ENCODE assay signal across 8 mouse cellular contexts in genomic region chr11:59458973-59459372, GRCm38 (mm10). TPM values are rescaled to one million over a fixed set of nuclear protein-coding genes. Genes with fewer than 3 reads are reported as not detected.
A peak's percentile ranks its signal among the peaks of the same experiment; 100 is the strongest.
DNase-seq lines count a peak whose midpoint lies in the region.

No protein-coding gene starts in this region.

- DNase-seq in gastrocnemius, adult 18-20 months (ENCODE audit: low spot score): peak; percentile 20
- DNase-seq in gastrocnemius, postnatal 14 days: no peak
- DNase-seq in brain, adult 2 months (ENCODE audit: low read depth, low spot score): peak; percentile 67
- DNase-seq in heart, postnatal 14 days: peak; percentile 30 to 57
- DNase-seq in lung, adult 18-20 months: peak; percentile 88 to 91
- no peak for DNase-seq in layer of hippocampus, postnatal 36 days
- DNase-seq in spleen, postnatal 14 days (ENCODE audit: low spot score in 2 of 2): no peak
- DNase-seq in left cerebral cortex, adult 8-10 months (ENCODE audit: low spot score in 2 of 2): no peak

- intact Hi-C loops in gastrocnemius, postnatal 14 days (cut with DNase I; ENCODE audit: low total_unique reads): no loop called here
- intact Hi-C loops in heart, postnatal 14 days (cut with DNase I): no loop called here

RNA-seq across cellular contexts. Expression of gene Snap47, which starts 8.0 kb away (rescaled TPM):
- total RNA-seq in gastrocnemius, adult 18-20 months (2021): 10 to 100 TPM; 23.9 to 24.2 TPM
- 10 to 100 TPM; 24.3 to 27.0 TPM for total RNA-seq in gastrocnemius, postnatal 14 days (2021)
- total RNA-seq in heart, postnatal 14 days (2021): 10 to 100 TPM; 34.0 to 37.5 TPM
- total RNA-seq in layer of hippocampus, postnatal 36 days (2021): 100 to 1,000 TPM; 342 to 359 TPM
- total RNA-seq in left cerebral cortex, adult 8-10 months (2022): 100 to 1,000 TPM; 364 to 399 (median 383) TPM

RNA-seq across cellular contexts. Expression of gene Jmjd4, which starts 9.1 kb away (rescaled TPM):
- total RNA-seq in gastrocnemius, adult 18-20 months (2021): 1 to 10 TPM; 9.0 to 9.8 TPM
- total RNA-seq in gastrocnemius, postnatal 14 days (2021): 1 to 10 TPM; 6.4 to 7.3 TPM
- total RNA-seq in heart, postnatal 14 days (2021): 10 to 100 TPM; 10.9 to 12.5 TPM
- total RNA-seq in layer of hippocampus, postnatal 36 days (2021): 10 to 100 TPM; 25.2 to 25.9 TPM
- total RNA-seq in left cerebral cortex, adult 8-10 months (2022): 10 to 100 TPM; 26.0 to 29.1 (median 26.6) TPM

RNA-seq across cellular contexts. Expression of gene Zfp867, which starts 13.3 kb away (rescaled TPM):
- total RNA-seq in gastrocnemius, adult 18-20 months (2021): 1 to 10 TPM; 2.0 to 2.3 TPM
- total RNA-seq in gastrocnemius, postnatal 14 days (2021): 1 to 10 TPM; 3.5 to 3.6 TPM
- 1 to 10 TPM; 4.2 to 4.6 TPM for total RNA-seq in heart, postnatal 14 days (2021)
- 1 to 10 TPM; 3.4 to 4.2 TPM for total RNA-seq in layer of hippocampus, postnatal 36 days (2021)
- total RNA-seq in left cerebral cortex, adult 8-10 months (2022): 1 to 10 TPM; 3.5 to 5.4 (median 4.3) TPM

Comparison
In these comparisons a context has a peak if more than half of its experiments do, and no peak if none do; other contexts are left out.
1. DNase-seq: peak in gastrocnemius, adult 18-20 months (single experiment), brain, adult 2 months (single experiment), heart, postnatal 14 days (2 of 2) and lung, adult 18-20 months (2 of 2); none in gastrocnemius, postnatal 14 days (single experiment), layer of hippocampus, postnatal 36 days (0 of 2), spleen, postnatal 14 days (0 of 2) and left cerebral cortex, adult 8-10 months (0 of 2).
2. RNA of gene Snap47, which starts 8.0 kb away (total RNA-seq): 364 to 399 TPM in left cerebral cortex, adult 8-10 months and 342 to 359 TPM in layer of hippocampus, postnatal 36 days; 34.0 to 37.5 TPM in heart, postnatal 14 days, 24.3 to 27.0 TPM in gastrocnemius, postnatal 14 days and 23.9 to 24.2 TPM in gastrocnemius, adult 18-20 months; every median in the first group is over 4 times any median in the second.